Mouse (Mus musculus): Measurements from ENCODE around the gene Sh3glb1.
"Not testable (repeated sequence)": the region's sequence is repeated elsewhere in the genome, so short reads cannot be mapped to it uniquely, and the experiment has no call there.

Gene Sh3glb1

GRCm38 (mm10) chr3:144719901-144720747 is at the start of gene Sh3glb1:
Gene Sh3glb1, minus strand, starts transcription at chr3:144720335.
- DNase-seq (ENCODE audit: low spot score) = peak; percentile 98

- DNase-seq (ENCODE audit: low spot score) = no peak
Observed at GRCm38 (mm10) chr3:144765161-144765560, 45.0 kb upstream of the Sh3glb1 start.

GRCm38 (mm10) chr3:144761454-144761853 is 41.3 kb upstream of the Sh3glb1 start:
- DNase-seq (ENCODE audit: low spot score) = no peak

GRCm38 (mm10) chr3:144760592-144761309 is 40.6 kb upstream of the Sh3glb1 start, which contains the start of gene Clca3a1:
Gene Clca3a1, minus strand, starts transcription at chr3:144760977.
- no peak for DNase-seq (ENCODE audit: low spot score)

- DNase-seq (ENCODE audit: low spot score) = no peak
Observed at GRCm38 (mm10) chr3:144759719-144760118, 39.6 kb upstream of the Sh3glb1 start.

- not testable (repeated sequence) for DNase-seq (ENCODE audit: low spot score)
Observed at GRCm38 (mm10) chr3:144756103-144756502, 36.0 kb upstream of the Sh3glb1 start.

- no peak for DNase-seq (ENCODE audit: low spot score)
Observed at GRCm38 (mm10) chr3:144753120-144753519, 33.0 kb upstream of the Sh3glb1 start.

- not testable (repeated sequence) for DNase-seq (ENCODE audit: low spot score)
Observed at GRCm38 (mm10) chr3:144749062-144749963, 29.2 kb upstream of the Sh3glb1 start.

GRCm38 (mm10) chr3:144747706-144748105 is 27.6 kb upstream of the Sh3glb1 start:
- not testable (repeated sequence) for DNase-seq (ENCODE audit: low spot score)

- not testable (repeated sequence) for DNase-seq (ENCODE audit: low spot score)
Observed at GRCm38 (mm10) chr3:144738396-144738795, 18.3 kb upstream of the Sh3glb1 start.

- DNase-seq (ENCODE audit: low spot score) = no peak
Observed at GRCm38 (mm10) chr3:144736831-144737230, 16.7 kb upstream of the Sh3glb1 start.

GRCm38 (mm10) chr3:144723455-144723854 is 3.3 kb upstream of the Sh3glb1 start:
- DNase-seq (ENCODE audit: low spot score) = no peak

- DNase-seq (ENCODE audit: low spot score) = not testable (repeated sequence)
Observed at GRCm38 (mm10) chr3:144722566-144722965, 2.4 kb upstream of the Sh3glb1 start.

GRCm38 (mm10) chr3:144721860-144722256 is 1.7 kb upstream of the Sh3glb1 start:
- DNase-seq (ENCODE audit: low spot score) = no peak

GRCm38 (mm10) chr3:144721077-144721859 is 1.1 kb upstream of the Sh3glb1 start:
- no peak for DNase-seq (ENCODE audit: low spot score)

- DNase-seq (ENCODE audit: low spot score) = peak; percentile 60
Observed at GRCm38 (mm10) chr3:144719088-144719900, 841 bp downstream of the Sh3glb1 start.

GRCm38 (mm10) chr3:144718706-144719087 is 1.4 kb downstream of the Sh3glb1 start:
- no peak for DNase-seq (ENCODE audit: low spot score)

GRCm38 (mm10) chr3:144717835-144718234 is 2.3 kb downstream of the Sh3glb1 start:
- no peak for DNase-seq (ENCODE audit: low spot score)

- no peak for DNase-seq (ENCODE audit: low spot score)
Observed at GRCm38 (mm10) chr3:144717121-144717520, 3.0 kb downstream of the Sh3glb1 start.

- no peak for DNase-seq (ENCODE audit: low spot score)
Observed at GRCm38 (mm10) chr3:144715901-144716300, 4.2 kb downstream of the Sh3glb1 start.
